Mouse (Mus musculus) olfactory bulb, adult 2 months (tissue): ENCODE results near the gene Msmp. TPM values are rescaled to one million over a fixed set of nuclear protein-coding genes. Genes with fewer than 3 reads are reported as not detected.
"Not testable (repeated sequence)": the region's sequence is repeated elsewhere in the genome, so short reads cannot be mapped to it uniquely, and the experiment has no call there.

Experiments used
- H3K27ac ChIP-seq: fragments of 200-500 bp; 2 replicates; pipeline ENCODE4 v1.5.1; 2012; ENCODE audit warnings: low read depth, low read length; ENCODE audit not compliant: insufficient read depth
- H3K4me1 ChIP-seq: fragments of 200-500 bp; 2 replicates; pipeline ENCODE4 v1.6.1; 2012; ENCODE audit warnings: low read length; ENCODE audit not compliant: control insufficient read depth, insufficient read depth
- H3K4me3 ChIP-seq: fragments of 200-500 bp; 2 replicates; pipeline ENCODE4 v1.5.1; 2012; ENCODE audit warnings: mild to moderate bottlenecking, low read depth, low read length, moderate library complexity; ENCODE audit not compliant: insufficient read depth
- CTCF ChIP-seq: fragments of 200-500 bp; IDR thresholded peaks from 2 replicates; pipeline ENCODE4 v1.5.1; 2012; ENCODE audit warnings: low read depth, mild to moderate bottlenecking, low read length, moderate library complexity; ENCODE audit not compliant: insufficient read depth
- POLR2A ChIP-seq: fragments of 200-500 bp; IDR thresholded peaks from 2 replicates; pipeline ENCODE4 v1.6.1; 2012; ENCODE audit warnings: mild to moderate bottlenecking, low read depth, low read length, moderate library complexity; ENCODE audit not compliant: insufficient read depth
- WGBS: fragments of 180-500 bp; shearing (Covaris S2); methylation state at CpG from one replicate; pipeline ENCODE4 v1.1.7; 2018; 5-methylcytosine and 5-hydroxymethylcytosine counted together
- polyA plus RNA-seq: library from polyadenylated mRNA; stranded (reverse); fragments of >200 nt; gene quantifications from 2 replicates; pipeline ENCODE4 v1.2.4, GENCODE M21; 2012; ENCODE audit warnings: low replicate concordance; ENCODE audit not compliant: missing spikeins, insufficient read depth, insufficient read length

Gene Msmp
- polyA plus RNA-seq, 1 experiment: not detected

GRCm38 (mm10) chr4:43598200-43598599 lies 13.9 kb upstream of the Msmp start:
- 84% methylated on average over 4 of the region's 4 CpGs for WGBS

GRCm38 (mm10) chr4:43596597-43596996 lies 12.3 kb upstream of the Msmp start:
- not testable (repeated sequence) for H3K4me3 ChIP-seq, H3K27ac ChIP-seq, H3K4me1 ChIP-seq
- 83% methylated on average over 2 of the region's 2 CpGs for WGBS

More at GRCm38 (mm10) chr4:43598200-43598599, 13.9 kb upstream of the Msmp start:
- TF ChIP-seq POLR2A: no peak
- no peak for TF ChIP-seq CTCF
- Histone ChIP-seq H3K27ac (no peak overlapping the region), H3K4me1 (no peaks in the 10 kb centered on the region), H3K4me3 (no peak overlapping the region)

- Histone ChIP-seq H3K4me1 (no peaks in the 10 kb centered on the region), H3K4me3 (no peak overlapping the region), H3K27ac (no peak overlapping the region)
- WGBS: 63% methylated on average over 3 of the region's 3 CpGs
- TF ChIP-seq POLR2A: no peak
- no peak for TF ChIP-seq CTCF
Observed at GRCm38 (mm10) chr4:43593453-43593852, 9.2 kb upstream of the Msmp start.

GRCm38 (mm10) chr4:43591961-43592360 lies 7.7 kb upstream of the Msmp start:
- Histone ChIP-seq H3K27ac (no peak overlapping the region), H3K4me3 (no peak overlapping the region), H3K4me1 (no peaks in the 10 kb centered on the region)
- no peak for TF ChIP-seq CTCF
- no peak for TF ChIP-seq POLR2A
- WGBS: 78% methylated on average over 3 of the region's 3 CpGs

GRCm38 (mm10) chr4:43591543-43591942 lies 7.2 kb upstream of the Msmp start:
- 66% methylated on average over 5 of the region's 5 CpGs for WGBS
- Histone ChIP-seq H3K27ac (no peak overlapping the region), H3K4me3 (no peak overlapping the region), H3K4me1 (peaks cover 3% of the 10 kb centered on the region; the same call in 1 of the 2 replicates)
- TF ChIP-seq CTCF: no peak
- TF ChIP-seq POLR2A: no peak

- TF ChIP-seq POLR2A: no peak
- TF ChIP-seq CTCF: no peak
- Histone ChIP-seq H3K27ac (no peak overlapping the region), H3K4me1 (peaks cover 10% of the 10 kb centered on the region), H3K4me3 (no peak overlapping the region)
- 67% methylated on average over 7 of the region's 7 CpGs for WGBS
Observed at GRCm38 (mm10) chr4:43587681-43588080, 3.4 kb upstream of the Msmp start.

- Histone ChIP-seq H3K4me3 (no peak overlapping the region), H3K4me1 (peaks cover 10% of the 10 kb centered on the region), H3K27ac (no peak overlapping the region)
- WGBS: 67% methylated on average over 8 of the region's 8 CpGs
- TF ChIP-seq CTCF (no peak), POLR2A (no peak)
Observed at GRCm38 (mm10) chr4:43586411-43586810, 2.1 kb upstream of the Msmp start.

GRCm38 (mm10) chr4:43585682-43586081 lies 1.4 kb upstream of the Msmp start:
- H3K27ac ChIP-seq: no peak overlapping the region
- WGBS: 57% methylated on average over 10 of the region's 10 CpGs
- TF ChIP-seq CTCF (no peak), POLR2A (no peak)
- H3K4me1 ChIP-seq: peaks cover 10% of the 10 kb centered on the region
- no peak overlapping the region for H3K4me3 ChIP-seq

- Histone ChIP-seq H3K4me1 (peaks cover 13% of the 10 kb centered on the region), H3K4me3 (no peak overlapping the region), H3K27ac (no peak overlapping the region)
- TF ChIP-seq CTCF (no peak), POLR2A (no peak)
- 78% methylated on average over 7 of the region's 7 CpGs for WGBS
Observed at GRCm38 (mm10) chr4:43583421-43583820, 873 bp downstream of the Msmp start.

GRCm38 (mm10) chr4:43582241-43582640 lies 2.1 kb downstream of the Msmp start:
- 93% methylated on average over 5 of the region's 5 CpGs for WGBS
- H3K27ac ChIP-seq: no peak overlapping the region
- peaks cover 13% of the 10 kb centered on the region for H3K4me1 ChIP-seq
- H3K4me3 ChIP-seq: no peak overlapping the region
- TF ChIP-seq CTCF (no peak), POLR2A (no peak)
